Mouse (Mus musculus) left cerebral cortex, adult 2 months (tissue): ENCODE measurements at regions not wholly inside any gene's neighbourhood (a gene's known extent, or its start where the extent isn't known, plus 50 kb on each side); places are given as distances from the start of the nearest gene placed in this dataset.
A peak's percentile ranks its signal among the peaks of the same experiment; 100 is the strongest.

Experiments
- DNase-seq, 2 experiments: peaks; one replicate each; pipeline ENCODE4 v3.0.0; 2021 to 2022; ENCODE audit warnings: low spot score in 2 of 2, mixed read lengths in 1 of 2; ENCODE audit errors: extremely low spot score in 1 of 2
- H3K27ac ChIP-seq: fragments of 200-600 bp; 2 replicates; pipeline ENCODE4 v1.8.1; 2022
- H3K4me3 ChIP-seq: fragments of 200-600 bp; 2 replicates; pipeline ENCODE4 v1.8.1; 2022
- CTCF ChIP-seq: fragments of 200-600 bp; IDR thresholded peaks from 2 replicates; pipeline ENCODE4 v1.8.1; 2022; ENCODE audit warnings: antibody characterized with exemption, mild to moderate bottlenecking, moderate library complexity
- intact Hi-C: fragments of 180-260 bp; cut with DNase I; formaldehyde crosslinking; loops from one replicate; pipeline ENCODE4 v1.15.1; 2025

DNA sequence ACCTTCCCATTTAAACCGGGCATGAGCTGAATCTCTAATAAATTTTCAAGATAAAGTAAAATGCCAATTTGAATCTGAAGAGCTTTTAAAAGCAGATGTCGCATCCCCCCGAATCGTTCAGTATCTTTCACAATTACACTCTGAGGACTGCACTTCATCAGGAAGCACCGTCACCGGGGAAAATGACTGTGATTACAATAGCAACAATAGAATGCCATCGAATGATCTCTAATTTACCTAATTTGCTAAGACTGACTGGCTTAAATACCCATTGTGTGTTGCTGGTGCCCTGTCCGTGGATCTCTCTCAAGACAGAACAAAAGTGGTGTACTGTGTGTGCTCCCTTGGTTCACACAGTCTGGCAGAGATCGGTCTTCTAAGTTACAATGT is 62.1 kb upstream of the Sox4 start:
- peak overlapping the region; percentile 83 for H3K27ac ChIP-seq
- H3K4me3 ChIP-seq = peak overlapping the region; percentile 49
- DNase-seq = peak in 1 of 2 experiments; percentile 13
- no peak for TF ChIP-seq CTCF
- intact Hi-C loops = loop anchor here (2.0 to 10.0 kb wide), 3 partner anchors 57 to 822 kb away; no protein-coding TSS in a partner anchor

DNA sequence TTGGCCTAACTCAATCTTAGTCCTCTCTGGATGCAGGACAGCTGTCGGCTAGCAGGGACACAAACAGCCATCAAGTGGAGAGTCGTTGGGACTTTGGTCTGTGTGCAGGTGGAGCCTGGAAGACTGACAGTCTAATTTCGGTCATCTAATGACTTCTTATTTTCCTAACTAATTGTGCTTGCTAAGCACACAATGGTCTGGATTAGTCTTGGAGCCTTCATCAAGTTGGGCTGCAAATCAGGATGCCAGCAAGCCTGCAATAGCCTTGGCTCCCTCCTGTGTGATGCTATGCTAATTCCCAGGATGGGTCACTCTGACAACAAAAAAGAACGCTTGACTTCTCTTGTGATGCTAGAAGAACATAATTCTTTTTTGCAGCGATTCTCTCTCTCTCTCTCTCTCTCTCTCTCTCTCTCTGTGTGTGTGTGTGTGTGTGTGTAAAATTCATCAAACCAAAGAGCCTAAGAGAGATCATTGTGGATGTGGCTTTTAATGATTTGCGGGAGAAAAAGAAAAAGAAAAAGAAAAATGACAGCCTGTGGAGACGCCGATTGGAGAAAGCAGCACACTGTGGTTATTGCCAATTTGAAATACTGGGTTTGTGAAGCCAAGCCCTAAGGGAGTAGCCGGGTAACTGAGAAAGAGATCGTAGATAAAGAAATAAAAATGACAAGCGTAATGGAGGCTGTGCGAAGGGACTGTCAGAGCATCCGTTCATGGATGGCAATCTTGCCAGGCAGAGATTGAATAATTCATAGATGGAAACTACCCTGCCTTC is 61.5 kb upstream of the Sox4 start:
- peak overlapping the region; percentile 83 for H3K27ac ChIP-seq
- peak in 1 of 2 experiments; percentile 15 for DNase-seq
- peak overlapping the region; percentile 49 for H3K4me3 ChIP-seq
- intact Hi-C loops = loop anchor here (2.0 to 10.0 kb wide), 3 partner anchors 56 to 822 kb away; no protein-coding TSS in a partner anchor
- TF ChIP-seq CTCF = no peak

DNA sequence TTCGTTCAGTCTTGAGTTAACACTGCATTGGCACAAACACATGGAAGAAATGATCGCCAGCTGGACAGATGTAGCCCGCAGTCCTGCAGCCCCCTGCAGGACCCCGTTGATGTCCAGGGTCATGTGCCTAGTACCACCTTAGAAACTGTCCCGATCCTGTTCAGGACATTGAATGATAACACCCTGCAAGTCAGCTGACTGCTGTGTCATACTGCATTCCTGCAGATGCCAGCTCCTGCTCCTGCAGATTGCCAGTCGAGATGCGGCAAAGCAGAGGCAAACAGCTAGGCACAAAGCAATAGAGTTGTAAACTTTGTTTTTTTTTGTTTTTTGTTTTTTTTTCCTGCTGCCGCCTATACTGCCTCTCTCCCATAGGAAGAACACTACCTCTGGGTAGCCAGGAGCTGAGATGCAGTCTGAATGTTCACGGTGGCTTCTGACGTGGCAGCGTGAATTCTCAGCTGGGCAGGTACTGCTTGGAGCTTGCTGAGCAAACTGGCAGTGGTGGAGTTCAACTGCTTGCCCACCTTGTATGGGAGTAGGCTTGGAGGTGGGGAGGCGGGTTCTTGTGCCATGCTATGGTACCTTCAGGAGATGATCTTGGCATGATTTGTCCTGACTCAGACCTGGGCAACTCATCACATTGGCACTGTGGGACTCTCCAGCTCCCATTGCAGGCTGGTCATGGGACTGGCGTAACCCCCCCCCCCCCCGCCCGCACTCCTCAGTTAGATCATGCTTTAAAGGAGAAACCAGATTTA is 60.7 kb upstream of the Sox4 start:
- no peak for TF ChIP-seq CTCF
- intact Hi-C loops = loop anchor here (2.0 to 10.0 kb wide), 2 partner anchors 55 to 221 kb away; no protein-coding TSS in a partner anchor
- H3K4me3 ChIP-seq = peak overlapping the region; percentile 49
- H3K27ac ChIP-seq = peak overlapping the region; percentile 83
- peak; percentile 26 to 29 for DNase-seq

DNA sequence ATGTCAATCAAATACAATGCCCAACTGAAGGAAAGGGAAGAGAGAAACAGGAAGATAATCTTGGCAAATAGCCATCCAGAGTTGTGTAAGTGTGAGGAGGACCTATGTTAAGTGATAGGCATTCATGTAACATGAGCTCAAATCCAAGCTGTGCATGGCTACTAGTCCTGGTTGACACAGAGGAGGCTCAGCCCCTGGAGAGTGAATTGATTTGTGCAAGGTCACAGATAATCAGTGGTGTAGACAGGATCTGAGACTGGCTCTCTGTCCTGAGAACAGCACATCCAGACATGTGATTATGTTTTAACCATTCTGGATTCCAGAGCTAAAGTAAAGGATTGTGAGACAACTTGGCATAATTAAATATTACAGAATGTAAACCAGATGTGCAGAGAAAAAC is 53.0 kb upstream of the Sox4 start:
- no peak for DNase-seq
- H3K4me3 ChIP-seq = no peak overlapping the region
- no peak overlapping the region for H3K27ac ChIP-seq
- TF ChIP-seq CTCF = no peak
- intact Hi-C loops = no loop called here
